23 mouse cellular contexts compared by ENCODE assay signal in genomic region chr6:25710601-25711000, GRCm38 (mm10). TPM values are rescaled to one million over a fixed set of nuclear protein-coding genes. Genes with fewer than 3 reads are reported as not detected.
DNase-seq lines count a peak whose midpoint lies in the region; ATAC-seq and TF ChIP-seq lines count a peak whose summit lies in the region.
"Had no signal": no experiment of that assay in that cellular context is flagged by ENCODE, and none has a peak within 500 bp of the region (broad histone marks: within the 10 kb centered on the region; RNA-seq: fewer than 3 reads in every experiment).

No protein-coding gene starts in this region.

- no peak for TF ChIP-seq CTCF in lung, postnatal 0 days (IDR thresholded peaks at IDR 0.05)

- no peak for ATAC-seq in embryonic facial prominence, embryonic 11.5 days (replicated peaks; ENCODE audit: insufficient number of reproducible peaks, low FRiP score, low TSS enrichment, low read depth)
- no peak for ATAC-seq in lung, postnatal 0 days
- ATAC-seq in stomach, embryonic 14.5 days (ENCODE audit: insufficient number of reproducible peaks, insufficient read depth, low FRiP score, low read depth), result peak; percentile 91
- no peak for ATAC-seq in inflammation-experienced regulatory T-cells, adult 6 months
- ATAC-seq: CD4-positive, CD25-positive, alpha-beta regulatory T cell, adult 4 months; forebrain, embryonic 13.5 days had no signal

- 35% methylated on average over 2 of the region's 2 CpGs for WGBS in embryonic facial prominence, embryonic 11.5 days
- WGBS in embryonic facial prominence, embryonic 10.5 days, result 33% methylated on average over 2 of the region's 2 CpGs
- 10% methylated on average over 2 of the region's 2 CpGs for WGBS in lung, postnatal 0 days
- WGBS in stomach, embryonic 14.5 days, result 28% methylated on average over 2 of the region's 2 CpGs

- no peak overlapping the region for H3K4me2 ChIP-seq in embryonic facial prominence, embryonic 11.5 days (ENCODE audit: low read depth, low read length)
- H3K4me2 ChIP-seq in lung, postnatal 0 days (replicated peaks; ENCODE audit: low read depth, low read length), result no peak overlapping the region
- H3K4me2 ChIP-seq in stomach, embryonic 14.5 days (replicated peaks; ENCODE audit: low read depth, low read length), result no peak overlapping the region
- H3K4me2 ChIP-seq: forebrain, embryonic 13.5 days; heart, embryonic 13.5 days; hindbrain, embryonic 15.5 days had no signal

- no peak overlapping the region for H3K4me3 ChIP-seq in embryonic facial prominence, embryonic 11.5 days (ENCODE audit: low read depth, low read length)
- H3K4me3 ChIP-seq in embryonic facial prominence, embryonic 10.5 days, result no peak overlapping the region
- no peak overlapping the region for H3K4me3 ChIP-seq in lung, postnatal 0 days (ENCODE audit: low read depth, low read length)
- no peak overlapping the region for H3K4me3 ChIP-seq in stomach, embryonic 14.5 days (ENCODE audit: low read depth, low read length)
- H3K4me3 ChIP-seq: forebrain, embryonic 13.5 days; heart, embryonic 13.5 days; hindbrain, embryonic 15.5 days had no signal

- H3K4me1 ChIP-seq in embryonic facial prominence, embryonic 11.5 days (ENCODE audit: control insufficient read depth, insufficient read depth, low read length), result no peaks in the 10 kb centered on the region
- H3K4me1 ChIP-seq in embryonic facial prominence, embryonic 10.5 days, result no peaks in the 10 kb centered on the region; the same call in 1 of the 2 replicates
- no peaks in the 10 kb centered on the region for H3K4me1 ChIP-seq in lung, postnatal 0 days (ENCODE audit: insufficient read depth, low read depth, low read length)
- H3K4me1 ChIP-seq in stomach, embryonic 14.5 days (ENCODE audit: control insufficient read depth, insufficient read depth, low read length), result no peaks in the 10 kb centered on the region
- H3K4me1 ChIP-seq: forebrain, embryonic 13.5 days; heart, embryonic 13.5 days; hindbrain, embryonic 15.5 days had no signal

- peak; percentile 30 for DNase-seq in embryonic facial prominence, embryonic 11.5 days (ENCODE audit: low spot score)
- no peak for DNase-seq in embryonic facial prominence, embryonic 10.5 days (ENCODE audit: low spot score)
- peak; percentile 11 for DNase-seq in lung, postnatal 0 days (ENCODE audit: low spot score)
- no peak for DNase-seq in lung, adult 18-20 months
- DNase-seq in adrenal gland, postnatal 4 days (ENCODE audit: low spot score in 2 of 2), result no peak
- DNase-seq in layer of hippocampus, postnatal 36 days, result no peak
- DNase-seq: adrenal gland, adult 8-10 months; adrenal gland, postnatal 36 days; B cell, adult 2 months; cerebellum, adult 11 months; cerebellum, adult 9-10 months; cerebellum, postnatal 25 days; gastrocnemius, postnatal 36 days; heart, adult 11 months; heart, postnatal 36 days had no signal

- no peaks in the 10 kb centered on the region for H3K9me3 ChIP-seq in embryonic facial prominence, embryonic 11.5 days (replicated peaks; ENCODE audit: control insufficient read depth, low read length)
- no peaks in the 10 kb centered on the region for H3K9me3 ChIP-seq in embryonic facial prominence, embryonic 10.5 days
- no peaks in the 10 kb centered on the region for H3K9me3 ChIP-seq in lung, postnatal 0 days (ENCODE audit: low read length)
- H3K9me3 ChIP-seq in stomach, embryonic 14.5 days (ENCODE audit: control insufficient read depth, low read depth, low read length), result no peaks in the 10 kb centered on the region
- H3K9me3 ChIP-seq: forebrain, embryonic 13.5 days; G1E; heart, embryonic 13.5 days; hindbrain, embryonic 15.5 days had no signal

- TF ChIP-seq EP300 in lung, postnatal 0 days (IDR thresholded peaks at IDR 0.05), result no peak

- no peaks in the 10 kb centered on the region for H3K27me3 ChIP-seq in embryonic facial prominence, embryonic 11.5 days (ENCODE audit: control insufficient read depth, insufficient read depth, low read length)
- H3K27me3 ChIP-seq in embryonic facial prominence, embryonic 10.5 days (replicated peaks; ENCODE audit: low read depth, poor library complexity, severe bottlenecking), result no peaks in the 10 kb centered on the region
- H3K27me3 ChIP-seq in lung, postnatal 0 days (replicated peaks; ENCODE audit: insufficient read depth, low read length), result no peaks in the 10 kb centered on the region
- H3K27me3 ChIP-seq in stomach, embryonic 14.5 days (ENCODE audit: control insufficient read depth, insufficient read depth, low read length), result no peaks in the 10 kb centered on the region
- H3K27me3 ChIP-seq: forebrain, embryonic 13.5 days; heart, embryonic 13.5 days; hindbrain, embryonic 15.5 days had no signal

- no peak overlapping the region for H3K27ac ChIP-seq in embryonic facial prominence, embryonic 11.5 days (replicated peaks; ENCODE audit: low read depth, low read length)
- no peak overlapping the region for H3K27ac ChIP-seq in embryonic facial prominence, embryonic 10.5 days (replicated peaks)
- H3K27ac ChIP-seq in lung, postnatal 0 days (ENCODE audit: low read length), result no peak overlapping the region
- no peak overlapping the region for H3K27ac ChIP-seq in stomach, embryonic 14.5 days (ENCODE audit: low read length)
- H3K27ac ChIP-seq: forebrain, embryonic 13.5 days; heart, embryonic 13.5 days; hindbrain, embryonic 15.5 days had no signal

- no peaks in the 10 kb centered on the region for H3K36me3 ChIP-seq in embryonic facial prominence, embryonic 11.5 days (replicated peaks; ENCODE audit: control insufficient read depth, insufficient read depth, low read depth, low read length)
- no peaks in the 10 kb centered on the region for H3K36me3 ChIP-seq in embryonic facial prominence, embryonic 10.5 days (replicated peaks)
- H3K36me3 ChIP-seq in lung, postnatal 0 days (ENCODE audit: insufficient read depth, low read length), result no peaks in the 10 kb centered on the region
- no peaks in the 10 kb centered on the region for H3K36me3 ChIP-seq in stomach, embryonic 14.5 days (ENCODE audit: control insufficient read depth, insufficient read depth, low read length)
- H3K36me3 ChIP-seq: G1E; heart, embryonic 13.5 days; hindbrain, embryonic 15.5 days had no signal

- no peak overlapping the region for H3K9ac ChIP-seq in embryonic facial prominence, embryonic 11.5 days (replicated peaks; ENCODE audit: low read length)
- no peak overlapping the region for H3K9ac ChIP-seq in lung, postnatal 0 days (replicated peaks; ENCODE audit: low read depth)
- no peak overlapping the region for H3K9ac ChIP-seq in stomach, embryonic 14.5 days (replicated peaks; ENCODE audit: low read depth, low read length)
- H3K9ac ChIP-seq: forebrain, embryonic 13.5 days; heart, embryonic 13.5 days; hindbrain, embryonic 15.5 days had no signal

RNA-seq across cellular contexts. Expression of gene Gpr37, which starts 20.1 kb away (rescaled TPM):
- polyA plus RNA-seq in embryonic facial prominence, embryonic 11.5 days (2014; fragmentation: Nextera tagmentation; extraction: Ambion mirVana), result 1.6 and 1.7 TPM in 2 replicates
- 1.8 and 2.0 TPM in 2 replicates for polyA plus RNA-seq in embryonic facial prominence, embryonic 10.5 days (2016; fragmentation: Nextera tagmentation; extraction: Ambion mirVana)
- polyA plus RNA-seq in lung, postnatal 0 days (2015; fragmentation: Nextera tagmentation; extraction: Ambion mirVana), result 0.25 and 0.38 TPM in 2 replicates
- 2.4 and 2.6 TPM in 2 replicates for polyA plus RNA-seq in stomach, embryonic 14.5 days (2014; fragmentation: Nextera tagmentation; extraction: Ambion mirVana)
- polyA plus RNA-seq in inflammation-experienced regulatory T-cells, adult 6 months (2017; shearing (Covaris generic)), result not detected
- total RNA-seq in adrenal gland, postnatal 4 days (2021), result 1 to 10 TPM; 1.6 to 2.1 TPM
- 10 to 100 TPM; 38.8 to 39.1 TPM for total RNA-seq in layer of hippocampus, postnatal 36 days (2021)
- total RNA-seq: gastrocnemius, adult 8-10 months; gastrocnemius, postnatal 36 days; heart, postnatal 36 days had no signal
- polyA plus RNA-seq: CD4-positive, CD25-positive, alpha-beta regulatory T cell, adult 4 months; G1E had no signal

Comparison
In these comparisons a context has a peak if more than half of its experiments do, and no peak if none do; other contexts are left out.
1. DNase-seq: peak in embryonic facial prominence, embryonic 11.5 days (single experiment) and lung, postnatal 0 days (single experiment); none in embryonic facial prominence, embryonic 10.5 days (single experiment), lung, adult 18-20 months (0 of 2), adrenal gland, postnatal 4 days (0 of 2) and layer of hippocampus, postnatal 36 days (0 of 2).